Comparison of ENCODE assay signal across 9 mouse cellular contexts in the genomic region with DNA sequence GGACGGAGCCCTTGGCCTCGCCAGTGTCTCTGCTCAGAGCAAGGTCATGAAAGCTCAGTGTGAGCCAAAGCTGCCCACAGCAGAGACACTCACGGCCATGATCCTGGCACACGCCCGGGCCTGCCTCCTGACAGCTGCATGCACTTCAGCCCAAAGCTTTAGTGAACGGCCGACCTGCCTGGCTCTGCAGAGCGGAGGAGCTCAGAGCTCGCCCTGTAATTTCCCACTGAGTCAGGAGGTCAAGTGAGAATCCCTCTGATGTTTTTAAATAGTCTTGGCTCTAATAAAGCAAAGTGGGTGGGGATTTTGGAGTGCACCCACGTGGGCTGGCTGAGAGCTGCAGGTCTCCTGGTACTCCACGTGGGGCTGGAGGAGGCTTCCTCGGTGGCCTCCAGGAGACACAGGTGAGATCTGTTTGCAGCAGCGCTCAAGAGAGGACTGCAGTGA. TPM values are rescaled to one million over a fixed set of nuclear protein-coding genes. Genes with fewer than 3 reads are reported as not detected.
DNase-seq lines count a peak whose midpoint lies in the region; ATAC-seq and TF ChIP-seq lines count a peak whose summit lies in the region.
"Had no signal": no experiment of that assay in that cellular context is flagged by ENCODE, and none has a peak within 500 bp of the region (broad histone marks: within the 10 kb centered on the region; RNA-seq: fewer than 3 reads in every experiment).

No protein-coding gene starts in this region.

- H3K9ac ChIP-seq in embryonic facial prominence, embryonic 14.5 days (ENCODE audit: low read depth, low read length): no peak overlapping the region
- no peak overlapping the region for H3K9ac ChIP-seq in heart, embryonic 13.5 days

- ATAC-seq in embryonic facial prominence, embryonic 14.5 days (ENCODE audit: low read depth): peak; percentile 79
- ATAC-seq in heart, embryonic 13.5 days (ENCODE audit: extremely low read depth, insufficient number of reproducible peaks, low FRiP score, low TSS enrichment): peak; percentile 40

- H3K27ac ChIP-seq in embryonic facial prominence, embryonic 14.5 days (replicated peaks; ENCODE audit: low read depth, low read length): no peak overlapping the region
- peak overlapping the region; percentile 46 for H3K27ac ChIP-seq in heart, embryonic 13.5 days (replicated peaks)

- H3K9me3 ChIP-seq in embryonic facial prominence, embryonic 14.5 days (ENCODE audit: control insufficient read depth, low read length): no peaks in the 10 kb centered on the region
- no peaks in the 10 kb centered on the region for H3K9me3 ChIP-seq in heart, embryonic 13.5 days

- H3K4me1 ChIP-seq in embryonic facial prominence, embryonic 14.5 days (ENCODE audit: control insufficient read depth, insufficient read depth, low read length): no peaks in the 10 kb centered on the region; the same call in 1 of the 2 replicates
- H3K4me1 ChIP-seq in heart, embryonic 13.5 days: peaks cover 13% of the 10 kb centered on the region
- no peaks in the 10 kb centered on the region for H3K4me1 ChIP-seq in lung, adult 2 months (ENCODE audit: control insufficient read depth, insufficient read depth, low read length)

- no peak for TF ChIP-seq POLR2A in lung, adult 2 months (IDR thresholded peaks at IDR 0.05; ENCODE audit: borderline replicate concordance, extremely low read depth, low read depth, low read length)

- no peak for TF ChIP-seq CTCF in lung, adult 2 months (IDR thresholded peaks at IDR 0.05; ENCODE audit: insufficient read depth, low read length)

- H3K27me3 ChIP-seq in embryonic facial prominence, embryonic 14.5 days (replicated peaks; ENCODE audit: control insufficient read depth, insufficient read depth, low read length): no peaks in the 10 kb centered on the region
- peaks cover 3% of the 10 kb centered on the region for H3K27me3 ChIP-seq in heart, embryonic 13.5 days (replicated peaks)

- no peaks in the 10 kb centered on the region for H3K36me3 ChIP-seq in embryonic facial prominence, embryonic 14.5 days (ENCODE audit: control insufficient read depth, insufficient read depth, low read length)
- no peaks in the 10 kb centered on the region for H3K36me3 ChIP-seq in heart, embryonic 13.5 days

- peak; percentile 11 for DNase-seq in right cerebral cortex, postnatal 14 days
- DNase-seq in right cerebral cortex, adult 2 months (ENCODE audit: low spot score in 2 of 2): no peak
- peak; percentile 76 for DNase-seq in embryonic facial prominence, embryonic 14.5 days (ENCODE audit: low spot score)
- DNase-seq in lung, adult 2 months: peak; percentile 14
- peak; percentile 94 for DNase-seq in skeletal muscle tissue, adult 2 months (ENCODE audit: low read depth, low spot score)
- DNase-seq in cerebellum, adult 11-12 months: no peak
- DNase-seq in frontal cortex, postnatal 25 days (ENCODE audit: low spot score in 2 of 2): no peak

- WGBS in embryonic facial prominence, embryonic 14.5 days: 20% methylated on average over 13 of the region's 13 CpGs
- WGBS in heart, embryonic 13.5 days: 28% methylated on average over 13 of the region's 13 CpGs
- WGBS in lung, adult 2 months: 28% methylated on average over 13 of the region's 13 CpGs

- H3K4me3 ChIP-seq in embryonic facial prominence, embryonic 14.5 days (ENCODE audit: low read depth, low read length): no peak overlapping the region
- no peak overlapping the region for H3K4me3 ChIP-seq in heart, embryonic 13.5 days
- H3K4me3 ChIP-seq in lung, adult 2 months (replicated peaks; ENCODE audit: extremely low read depth, low read depth, low read length): no peak overlapping the region

- H3K4me2 ChIP-seq in embryonic facial prominence, embryonic 14.5 days (ENCODE audit: low read depth, low read length): no peak overlapping the region
- peak overlapping the region; percentile 33 for H3K4me2 ChIP-seq in heart, embryonic 13.5 days

RNA-seq across cellular contexts. Expression of a gene that starts 3.3 kb away (rescaled TPM):
- 0.90 and 1.9 TPM in 2 replicates for polyA plus RNA-seq in embryonic facial prominence, embryonic 14.5 days (2014; fragmentation: Nextera tagmentation; extraction: Ambion mirVana)
- not detected in 2 replicates for polyA plus RNA-seq in heart, embryonic 13.5 days (2015; fragmentation: Nextera tagmentation; extraction: Ambion mirVana)
- not detected in 2 replicates for polyA plus RNA-seq in lung, adult 2 months (2012; rRNA removed)
- polyA plus RNA-seq: testis, adult 2 months had no signal

Comparison
In these comparisons a context has a peak if more than half of its experiments do, and no peak if none do; other contexts are left out.
1. DNase-seq: peak in right cerebral cortex, postnatal 14 days (single experiment), embryonic facial prominence, embryonic 14.5 days (single experiment), lung, adult 2 months (single experiment) and skeletal muscle tissue, adult 2 months (single experiment); none in right cerebral cortex, adult 2 months (0 of 2), cerebellum, adult 11-12 months (single experiment) and frontal cortex, postnatal 25 days (0 of 2).